Mouse (Mus musculus) 416B (cell line): Measurements from ENCODE around the gene Col1a1.

Source experiments
- DNase-seq: peaks from one replicate; pipeline ENCODE4 v3.0.0; 2011; ENCODE audit warnings: low read depth

Col1a1 gene

DNA sequence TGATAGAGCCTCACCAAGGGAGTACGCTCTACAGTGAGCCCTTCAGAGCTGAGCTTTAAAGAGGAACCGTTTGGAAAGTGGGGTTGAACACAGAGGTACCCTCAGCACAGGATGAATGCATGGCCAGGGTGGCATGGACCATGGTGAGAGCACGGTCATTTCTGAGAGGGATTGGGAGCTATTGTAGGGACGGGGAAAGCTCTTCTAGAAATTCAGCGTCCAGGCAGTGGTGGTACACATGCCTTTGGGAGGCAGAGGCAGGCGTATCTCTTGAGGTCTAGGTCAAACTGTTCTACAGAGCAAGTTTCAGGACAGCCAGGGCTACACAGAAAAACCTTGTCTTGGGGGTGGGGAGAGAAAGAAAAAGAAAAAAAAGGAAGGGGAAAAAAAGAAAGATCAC is 61.0 kb downstream of the Col1a1 start:
- no peak for DNase-seq

DNA sequence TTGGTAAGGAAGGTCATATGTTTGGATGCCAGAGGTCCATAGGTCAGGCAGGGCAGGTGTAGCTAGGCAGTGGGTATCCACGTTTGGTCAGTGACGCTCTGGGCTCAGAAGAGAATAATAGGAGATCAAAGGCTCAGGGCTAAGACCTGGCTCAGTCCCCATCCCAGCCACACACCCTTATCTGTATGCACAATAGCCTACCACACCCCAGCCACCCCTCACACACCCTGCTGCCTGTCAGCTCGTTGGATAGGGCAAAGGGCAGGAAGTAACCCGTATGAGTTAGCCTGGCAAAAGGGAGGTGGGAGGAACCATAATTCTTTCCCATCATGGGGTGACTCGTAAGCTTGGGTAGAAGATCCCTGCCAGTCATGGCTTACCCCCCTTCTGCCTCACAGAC is 61.6 kb downstream of the Col1a1 start:
- peak; percentile 81 for DNase-seq

DNA sequence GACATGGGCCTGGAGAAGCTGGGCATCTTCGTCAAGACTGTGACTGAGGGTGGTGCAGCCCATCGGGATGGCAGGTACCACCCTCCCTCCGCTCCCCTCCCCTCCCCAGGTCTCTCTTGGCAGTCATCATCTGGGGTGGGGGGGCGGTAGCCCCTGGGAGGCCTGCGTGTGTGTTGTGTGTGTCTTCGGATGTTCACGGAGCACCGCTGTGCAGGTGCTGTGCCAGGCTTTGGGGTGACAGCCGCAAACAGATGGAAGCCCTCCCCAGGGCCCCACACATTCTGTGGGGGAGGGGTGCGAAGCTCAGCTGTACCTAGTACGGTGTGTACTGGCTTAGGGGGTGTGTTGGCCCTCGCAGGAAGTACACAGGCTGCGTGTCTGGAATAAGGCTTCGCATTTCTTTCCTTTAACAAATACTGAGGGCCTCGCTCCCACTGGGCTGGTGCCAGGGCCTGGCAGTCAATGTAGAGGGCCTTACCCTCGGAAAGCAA is 62.1 kb downstream of the Col1a1 start:
- no peak for DNase-seq

DNA sequence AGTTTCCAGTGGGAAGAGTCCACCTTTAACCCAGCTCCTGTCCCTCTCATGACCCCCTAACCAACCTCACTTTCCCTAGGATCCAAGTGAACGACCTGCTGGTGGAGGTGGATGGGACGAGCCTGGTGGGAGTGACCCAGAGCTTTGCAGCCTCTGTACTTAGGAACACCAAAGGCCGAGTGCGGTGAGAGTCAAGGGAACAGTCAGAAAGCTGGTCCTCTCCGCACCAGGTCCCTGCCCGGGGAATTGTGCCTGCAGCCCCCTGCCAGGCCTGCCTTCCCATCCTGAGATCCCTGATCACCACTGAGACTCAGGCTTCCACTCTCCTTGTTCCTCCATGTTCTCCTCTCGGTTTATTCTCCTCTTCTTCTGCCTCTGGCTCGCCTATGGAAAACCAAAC is 64.1 kb downstream of the Col1a1 start:
- no peak for DNase-seq

DNA sequence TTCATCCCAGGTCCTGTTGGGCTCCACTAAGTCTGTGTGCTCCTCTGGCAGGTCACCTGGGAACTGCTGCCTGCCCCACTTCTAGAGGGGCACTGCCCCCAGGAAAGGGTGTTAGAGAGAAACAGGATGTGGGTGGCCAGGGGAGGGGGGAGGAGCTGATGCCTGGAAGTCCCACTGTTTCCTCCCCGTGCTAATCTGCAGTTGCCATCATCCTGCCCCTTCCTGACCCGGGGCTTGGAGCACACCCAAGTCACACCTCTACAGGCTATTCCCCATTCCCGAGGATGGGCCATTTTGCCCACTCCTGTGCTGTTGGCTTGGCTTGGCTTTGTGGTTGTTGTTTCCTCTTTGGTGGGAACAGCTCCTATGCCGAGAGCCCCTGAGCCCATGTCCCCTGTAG is 64.5 kb downstream of the Col1a1 start:
- peak; percentile 91 for DNase-seq

DNA sequence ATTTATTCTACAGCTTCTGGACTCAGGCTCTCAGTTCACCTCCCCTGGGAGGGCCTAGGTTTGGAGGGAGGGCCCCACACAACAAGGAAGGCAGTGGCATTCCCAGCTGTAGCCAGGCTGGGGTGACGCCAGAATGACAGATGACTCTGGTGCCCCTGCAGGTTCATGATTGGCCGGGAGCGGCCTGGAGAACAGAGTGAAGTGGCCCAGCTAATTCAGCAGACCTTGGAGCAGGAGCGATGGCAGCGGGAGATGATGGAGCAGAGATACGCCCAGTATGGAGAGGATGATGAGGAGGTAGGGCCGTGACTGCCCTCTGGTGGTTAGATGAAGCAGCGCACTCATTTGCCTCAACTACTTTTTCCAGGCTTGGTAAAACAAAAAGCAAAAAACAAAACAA is 65.0 kb downstream of the Col1a1 start:
- DNase-seq = peak; percentile 86

DNA sequence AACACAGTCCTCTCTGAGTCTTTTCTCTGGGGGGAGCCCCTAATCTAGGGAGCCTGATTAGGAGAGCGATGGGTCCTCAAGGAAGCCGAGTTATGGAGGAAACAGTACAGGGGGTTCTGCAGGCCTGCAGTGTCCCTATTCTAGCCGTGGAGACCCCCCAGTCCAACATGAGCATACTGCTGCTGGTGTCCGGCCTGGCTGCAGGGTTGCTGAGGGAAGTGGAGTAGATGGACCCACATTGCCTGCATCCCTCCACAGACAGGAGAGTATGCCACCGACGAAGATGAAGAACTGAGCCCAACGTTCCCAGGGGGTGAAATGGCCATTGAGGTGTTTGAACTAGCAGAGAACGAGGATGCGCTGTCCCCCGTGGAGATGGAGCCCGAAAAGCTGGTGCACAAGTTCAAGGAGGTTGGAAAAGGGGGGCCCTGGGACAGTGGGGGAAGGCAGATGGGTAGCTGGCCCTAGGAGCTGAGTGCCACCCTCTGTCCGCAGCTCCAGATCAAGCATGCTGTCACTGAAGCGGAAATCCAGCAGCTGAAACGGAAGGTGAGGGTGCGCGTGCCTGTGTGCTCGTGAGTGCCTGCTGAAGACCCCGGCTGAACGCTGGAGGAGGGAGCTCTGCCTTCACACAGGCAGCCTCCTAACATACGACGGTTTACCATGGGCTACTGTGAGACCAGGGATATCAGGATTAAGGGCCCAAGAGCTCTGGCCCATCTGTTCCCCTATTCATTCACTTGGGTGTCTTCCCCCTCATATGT is 65.7 kb downstream of the Col1a1 start:
- DNase-seq = no peak
